Comparison of ENCODE assay signal across 16 mouse cellular contexts in genomic region chr5:6179466-6179865, GRCm38 (mm10).
DNase-seq lines count a peak whose midpoint lies in the region; ATAC-seq lines count a peak whose summit lies in the region.
"Had no signal": no experiment of that assay in that cellular context is flagged by ENCODE, and none has a peak within 500 bp of the region (broad histone marks: within the 10 kb centered on the region; RNA-seq: fewer than 3 reads in every experiment).

No protein-coding gene starts in this region.

- no peak overlapping the region for H3K4me3 ChIP-seq in hindbrain, embryonic 16.5 days (ENCODE audit: low read length)
- H3K4me3 ChIP-seq in hindbrain, embryonic 13.5 days: no peak overlapping the region
- H3K4me3 ChIP-seq: embryonic facial prominence, embryonic 12.5 days; kidney, embryonic 15.5 days; limb, embryonic 15.5 days had no signal

- no peak overlapping the region for H3K27ac ChIP-seq in hindbrain, embryonic 16.5 days (ENCODE audit: low read depth, low read length)
- H3K27ac ChIP-seq in hindbrain, embryonic 13.5 days: no peak overlapping the region
- H3K27ac ChIP-seq: embryonic facial prominence, embryonic 12.5 days; kidney, embryonic 15.5 days; limb, embryonic 15.5 days had no signal

- no peaks in the 10 kb centered on the region for H3K9me3 ChIP-seq in hindbrain, embryonic 16.5 days (ENCODE audit: control insufficient read depth, low read length)
- H3K9me3 ChIP-seq in hindbrain, embryonic 13.5 days: no peaks in the 10 kb centered on the region
- H3K9me3 ChIP-seq: embryonic facial prominence, embryonic 12.5 days; kidney, embryonic 15.5 days; limb, embryonic 15.5 days had no signal

- no peaks in the 10 kb centered on the region for H3K4me1 ChIP-seq in hindbrain, embryonic 16.5 days (ENCODE audit: control insufficient read depth, insufficient read depth, low read depth, low read length)
- H3K4me1 ChIP-seq in hindbrain, embryonic 13.5 days (replicated peaks): no peaks in the 10 kb centered on the region
- H3K4me1 ChIP-seq: embryonic facial prominence, embryonic 12.5 days; kidney, embryonic 15.5 days; limb, embryonic 15.5 days had no signal

- no peaks in the 10 kb centered on the region for H3K27me3 ChIP-seq in hindbrain, embryonic 16.5 days (replicated peaks; ENCODE audit: control insufficient read depth, insufficient read depth, low read length)
- no peaks in the 10 kb centered on the region for H3K27me3 ChIP-seq in hindbrain, embryonic 13.5 days
- H3K27me3 ChIP-seq: CH12.LX; embryonic facial prominence, embryonic 12.5 days; kidney, embryonic 15.5 days; limb, embryonic 15.5 days had no signal

- no peaks in the 10 kb centered on the region for H3K36me3 ChIP-seq in hindbrain, embryonic 16.5 days (ENCODE audit: control insufficient read depth, insufficient read depth, low read length)
- no peaks in the 10 kb centered on the region for H3K36me3 ChIP-seq in hindbrain, embryonic 13.5 days
- H3K36me3 ChIP-seq: embryonic facial prominence, embryonic 12.5 days; kidney, embryonic 15.5 days; limb, embryonic 15.5 days had no signal

- DNase-seq in Muller cell, postnatal 12 days (ENCODE audit: inconsistent ontology term): peak; percentile 16
- DNase-seq in brain, adult 2 months (ENCODE audit: low read depth, low spot score): peak; percentile 74
- DNase-seq in layer of hippocampus, adult 9-10 months (ENCODE audit: low spot score): peak; percentile 10
- DNase-seq in spleen, postnatal 14 days (ENCODE audit: low spot score in 2 of 2): no peak
- DNase-seq: lung, adult 18-20 months; lung, postnatal 4 days; midbrain, embryonic 14.5 days; thymus, adult 2 months had no signal

- H3K4me2 ChIP-seq in hindbrain, embryonic 16.5 days (ENCODE audit: low read length): no peak overlapping the region
- no peak overlapping the region for H3K4me2 ChIP-seq in hindbrain, embryonic 13.5 days
- H3K4me2 ChIP-seq: embryonic facial prominence, embryonic 12.5 days; kidney, embryonic 15.5 days; limb, embryonic 15.5 days had no signal

- peak; percentile 84 for ATAC-seq in hindbrain, embryonic 16.5 days
- no peak for ATAC-seq in hindbrain, embryonic 13.5 days (ENCODE audit: low FRiP score)
- no peak for ATAC-seq in erythroblast, adult 5-6 weeks (replicated peaks; ENCODE audit: low FRiP score, poor library complexity, severe bottlenecking)
- ATAC-seq: inflammation-experienced regulatory T-cells, adult 6 months had no signal

- WGBS in hindbrain, embryonic 16.5 days: 67% methylated on average over 2 of the region's 2 CpGs
- WGBS in hindbrain, embryonic 13.5 days: 70% methylated on average over 2 of the region's 2 CpGs

- no peak overlapping the region for H3K9ac ChIP-seq in hindbrain, embryonic 16.5 days (ENCODE audit: low read depth, low read length)
- no peak overlapping the region for H3K9ac ChIP-seq in hindbrain, embryonic 13.5 days
- H3K9ac ChIP-seq: embryonic facial prominence, embryonic 12.5 days; kidney, embryonic 15.5 days; limb, embryonic 15.5 days had no signal

Comparison
In these comparisons a context has a peak if more than half of its experiments do, and no peak if none do; other contexts are left out.
1. DNase-seq: peak in Muller cell, postnatal 12 days (single experiment), brain, adult 2 months (single experiment) and layer of hippocampus, adult 9-10 months (single experiment); none in spleen, postnatal 14 days (0 of 2).